Mouse (Mus musculus) liver, embryonic 11.5 days (tissue): ENCODE measurements around the gene Foxr2. TPM values are rescaled to one million over a fixed set of nuclear protein-coding genes. Genes with fewer than 3 reads are reported as not detected.

Experiments used
- polyA plus RNA-seq: library from polyadenylated mRNA; unstranded; fragments of >200 nt; fragmentation: Nextera tagmentation; extraction: Ambion mirVana; gene quantifications from 2 replicates; pipeline ENCODE4 v1.2.1, GENCODE M21; 2014

Foxr2 gene
- polyA plus RNA-seq, 1 experiment from 2014 or later = not detected

Other genes with a start within 250 kb of the Foxr2 start
- gene Usp51, start 112.3 kb upstream of the Foxr2 start, polyA plus RNA-seq = 0.99 and 1.2 TPM in 2 replicates
- gene Mageh1, start 81.2 kb upstream of the Foxr2 start, polyA plus RNA-seq = 18.2 and 20.3 TPM in 2 replicates
- gene Rragb, start 21.2 kb downstream of the Foxr2 start, polyA plus RNA-seq = 0.84 and 1.3 TPM in 2 replicates
- gene Klf8, start 118.7 kb downstream of the Foxr2 start, polyA plus RNA-seq = 0.56 and 0.70 TPM in 2 replicates